Mouse (Mus musculus): ENCODE measurements around the gene Adamts17. TPM values are rescaled to one million over a fixed set of nuclear protein-coding genes. Genes with fewer than 3 reads are reported as not detected.

Gene Adamts17
- polyA plus RNA-seq, 1 experiment: 4.5 TPM

GRCm38 (mm10) chr7:66960246-66961033 is 120.9 kb downstream of the Adamts17 start:
- DNase-seq (ENCODE audit: low read depth): no peak
- no peak for TF ChIP-seq CTCF (IDR thresholded peaks at IDR 0.05; ENCODE audit: borderline replicate concordance, extremely low read depth, insufficient read depth, insufficient read length)
- no peak for TF ChIP-seq POLR2A (IDR thresholded peaks at IDR 0.05; ENCODE audit: borderline replicate concordance, extremely low read depth, insufficient read depth, insufficient read length, poor library complexity, severe bottlenecking)

GRCm38 (mm10) chr7:66962736-66963135 is 123.2 kb downstream of the Adamts17 start:
- TF ChIP-seq CTCF (IDR thresholded peaks at IDR 0.05; ENCODE audit: borderline replicate concordance, extremely low read depth, insufficient read depth, insufficient read length) (no peak), POLR2A (IDR thresholded peaks at IDR 0.05; ENCODE audit: borderline replicate concordance, extremely low read depth, insufficient read depth, insufficient read length, poor library complexity, severe bottlenecking) (no peak)

GRCm38 (mm10) chr7:66963541-66963940 is 124.0 kb downstream of the Adamts17 start:
- DNase-seq (ENCODE audit: low read depth): no peak
- TF ChIP-seq POLR2A (IDR thresholded peaks at IDR 0.05; ENCODE audit: borderline replicate concordance, extremely low read depth, insufficient read depth, insufficient read length, poor library complexity, severe bottlenecking): no peak
- TF ChIP-seq CTCF (IDR thresholded peaks at IDR 0.05; ENCODE audit: borderline replicate concordance, extremely low read depth, insufficient read depth, insufficient read length): no peak

More at GRCm38 (mm10) chr7:66962736-66963135, 123.2 kb downstream of the Adamts17 start:
- DNase-seq (ENCODE audit: low read depth): no peak

GRCm38 (mm10) chr7:66966541-66967205 is 127.1 kb downstream of the Adamts17 start:
- TF ChIP-seq POLR2A (IDR thresholded peaks at IDR 0.05; ENCODE audit: borderline replicate concordance, extremely low read depth, insufficient read depth, insufficient read length, poor library complexity, severe bottlenecking) (no peak), CTCF (IDR thresholded peaks at IDR 0.05; ENCODE audit: borderline replicate concordance, extremely low read depth, insufficient read depth, insufficient read length) (no peak)
- DNase-seq (ENCODE audit: low read depth): peak; percentile 68

GRCm38 (mm10) chr7:66967206-66967919 is 127.8 kb downstream of the Adamts17 start:
- peak; percentile 57 for DNase-seq (ENCODE audit: low read depth)
- TF ChIP-seq CTCF (IDR thresholded peaks at IDR 0.05; ENCODE audit: borderline replicate concordance, extremely low read depth, insufficient read depth, insufficient read length) (no peak), POLR2A (IDR thresholded peaks at IDR 0.05; ENCODE audit: borderline replicate concordance, extremely low read depth, insufficient read depth, insufficient read length, poor library complexity, severe bottlenecking) (no peak)

GRCm38 (mm10) chr7:66968661-66969060 is 129.1 kb downstream of the Adamts17 start:
- no peak for DNase-seq (ENCODE audit: low read depth)
- TF ChIP-seq CTCF (IDR thresholded peaks at IDR 0.05; ENCODE audit: borderline replicate concordance, extremely low read depth, insufficient read depth, insufficient read length) (no peak), POLR2A (IDR thresholded peaks at IDR 0.05; ENCODE audit: borderline replicate concordance, extremely low read depth, insufficient read depth, insufficient read length, poor library complexity, severe bottlenecking) (no peak)

GRCm38 (mm10) chr7:66969199-66969598 is 129.7 kb downstream of the Adamts17 start:
- DNase-seq (ENCODE audit: low read depth): no peak
- TF ChIP-seq POLR2A (IDR thresholded peaks at IDR 0.05; ENCODE audit: borderline replicate concordance, extremely low read depth, insufficient read depth, insufficient read length, poor library complexity, severe bottlenecking): no peak
- TF ChIP-seq CTCF (IDR thresholded peaks at IDR 0.05; ENCODE audit: borderline replicate concordance, extremely low read depth, insufficient read depth, insufficient read length): no peak

- TF ChIP-seq CTCF (IDR thresholded peaks at IDR 0.05; ENCODE audit: borderline replicate concordance, extremely low read depth, insufficient read depth, insufficient read length): no peak
- no peak for TF ChIP-seq POLR2A (IDR thresholded peaks at IDR 0.05; ENCODE audit: borderline replicate concordance, extremely low read depth, insufficient read depth, insufficient read length, poor library complexity, severe bottlenecking)
- DNase-seq (ENCODE audit: low read depth): no peak
These were observed 130.7 kb downstream of the Adamts17 start for GRCm38 (mm10) chr7:66970235-66970634.

GRCm38 (mm10) chr7:66970974-66971373 is 131.4 kb downstream of the Adamts17 start:
- TF ChIP-seq CTCF (IDR thresholded peaks at IDR 0.05; ENCODE audit: borderline replicate concordance, extremely low read depth, insufficient read depth, insufficient read length): no peak
- TF ChIP-seq POLR2A (IDR thresholded peaks at IDR 0.05; ENCODE audit: borderline replicate concordance, extremely low read depth, insufficient read depth, insufficient read length, poor library complexity, severe bottlenecking): no peak
- DNase-seq (ENCODE audit: low read depth): no peak

GRCm38 (mm10) chr7:66974859-66975258 is 135.3 kb downstream of the Adamts17 start:
- TF ChIP-seq POLR2A (IDR thresholded peaks at IDR 0.05; ENCODE audit: borderline replicate concordance, extremely low read depth, insufficient read depth, insufficient read length, poor library complexity, severe bottlenecking) (no peak), CTCF (IDR thresholded peaks at IDR 0.05; ENCODE audit: borderline replicate concordance, extremely low read depth, insufficient read depth, insufficient read length) (no peak)
- no peak for DNase-seq (ENCODE audit: low read depth)

- TF ChIP-seq POLR2A (IDR thresholded peaks at IDR 0.05; ENCODE audit: borderline replicate concordance, extremely low read depth, insufficient read depth, insufficient read length, poor library complexity, severe bottlenecking) (no peak), CTCF (IDR thresholded peaks at IDR 0.05; ENCODE audit: borderline replicate concordance, extremely low read depth, insufficient read depth, insufficient read length) (no peak)
- peak; percentile 46 for DNase-seq (ENCODE audit: low read depth)
These were observed 136.8 kb downstream of the Adamts17 start for GRCm38 (mm10) chr7:66976371-66976770.

Measured in brain, embryonic 14.5 days (tissue).